Mouse (Mus musculus): Measurements from ENCODE around the gene P2ry6.

Gene P2ry6

DNA sequence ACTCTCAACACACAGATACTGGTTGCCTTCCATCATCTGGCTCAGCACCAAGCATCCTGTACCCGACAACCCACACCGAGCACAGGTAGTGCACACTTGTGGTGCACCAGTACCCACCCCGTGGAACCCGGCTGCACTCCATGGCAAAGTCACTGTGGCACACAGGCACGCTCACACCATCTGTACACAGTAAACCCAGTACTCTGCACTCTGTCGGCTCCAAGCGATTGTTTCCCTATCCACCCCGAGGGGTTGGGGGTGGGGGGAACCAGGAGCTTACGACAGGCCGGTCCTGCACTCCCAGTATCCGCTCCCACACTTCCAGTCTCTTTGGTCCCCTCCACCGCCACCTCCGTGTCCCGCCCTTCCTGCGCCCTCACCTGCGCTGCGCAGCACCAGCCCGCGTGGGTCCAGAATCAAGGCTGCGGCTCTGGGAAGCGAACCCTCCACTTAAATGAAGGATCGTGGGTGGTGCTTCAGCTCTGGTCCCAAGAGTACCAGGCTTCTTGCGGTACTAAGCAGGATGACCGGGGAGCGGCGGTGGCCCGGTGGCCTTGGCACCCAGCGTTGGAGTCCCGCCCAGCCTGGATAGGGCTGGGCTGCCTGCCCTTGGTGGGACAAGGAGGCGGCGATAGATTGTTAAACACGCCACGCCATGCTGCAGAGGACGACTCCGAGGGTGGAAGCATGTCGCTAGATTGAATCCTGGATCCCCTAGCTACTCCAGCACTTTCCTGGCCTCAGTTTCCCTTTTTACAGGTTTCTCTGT, at the start of gene P2ry6:
Gene P2ry6, minus strand, starts transcription at position 515 of the 769 bp plus-strand sequence.
- DNase-seq, result no peak

DNA sequence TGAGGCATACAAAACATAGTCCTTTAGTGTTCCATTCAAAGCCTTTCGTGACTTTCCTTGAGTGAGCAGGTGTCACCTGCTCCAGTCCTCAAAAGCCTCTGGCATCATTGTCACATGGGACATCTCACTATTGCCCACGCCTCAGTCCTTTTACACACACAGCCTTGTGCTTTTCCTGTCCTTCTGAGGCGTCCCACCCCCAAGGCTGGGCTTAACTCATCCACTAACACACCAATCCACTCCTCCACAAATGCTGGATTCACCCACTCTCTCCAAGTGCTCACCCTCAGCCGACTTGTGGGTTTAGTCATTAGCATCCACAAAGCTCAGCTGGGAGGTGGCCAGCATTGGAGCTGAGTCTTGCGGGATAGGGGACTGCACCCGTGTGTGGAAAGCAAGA, 43.0 kb upstream of the P2ry6 start:
- DNase-seq, result no peak

DNA sequence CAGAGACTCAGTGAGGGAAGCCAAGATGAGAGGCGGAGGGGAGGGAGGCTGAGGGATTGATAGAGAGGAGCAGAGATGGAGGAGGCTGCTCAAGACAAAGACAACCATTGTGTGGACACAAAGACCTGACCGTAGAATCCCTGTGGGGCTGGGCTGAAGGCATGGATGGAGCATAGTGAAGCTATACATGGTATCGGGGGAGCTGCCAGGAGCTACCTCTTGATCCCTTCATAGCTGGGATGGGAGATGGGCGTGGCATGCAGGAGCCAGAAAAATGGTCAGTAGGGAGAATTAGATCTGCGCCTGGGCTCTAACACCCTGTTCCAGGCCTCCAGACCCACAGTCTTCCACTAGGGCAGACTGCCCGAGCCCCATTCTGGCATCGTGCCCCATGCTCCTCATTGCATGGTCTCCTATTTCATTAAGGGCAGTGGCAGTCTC, 42.6 kb upstream of the P2ry6 start:
- DNase-seq, result no peak

DNA sequence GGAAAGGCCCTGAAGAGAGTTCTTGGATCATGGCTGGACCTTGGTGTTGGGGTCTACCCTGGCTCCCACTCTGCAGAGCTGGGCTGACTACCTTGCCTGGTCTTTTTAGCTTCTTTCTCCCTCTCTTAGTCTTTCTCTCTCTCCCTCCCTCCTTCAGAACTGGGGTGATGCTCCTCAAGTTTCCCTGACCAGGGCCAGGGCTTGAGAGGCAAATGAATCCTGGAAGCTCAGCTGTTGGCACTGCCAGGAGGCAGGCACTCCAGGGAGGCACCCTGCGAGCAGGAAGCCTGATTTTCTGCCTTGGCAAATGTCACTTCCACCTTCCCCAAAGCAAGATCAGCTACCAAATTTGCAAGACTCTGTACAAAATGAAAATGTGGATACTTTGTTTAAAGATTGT, 40.5 kb upstream of the P2ry6 start:
- DNase-seq, result no peak

DNA sequence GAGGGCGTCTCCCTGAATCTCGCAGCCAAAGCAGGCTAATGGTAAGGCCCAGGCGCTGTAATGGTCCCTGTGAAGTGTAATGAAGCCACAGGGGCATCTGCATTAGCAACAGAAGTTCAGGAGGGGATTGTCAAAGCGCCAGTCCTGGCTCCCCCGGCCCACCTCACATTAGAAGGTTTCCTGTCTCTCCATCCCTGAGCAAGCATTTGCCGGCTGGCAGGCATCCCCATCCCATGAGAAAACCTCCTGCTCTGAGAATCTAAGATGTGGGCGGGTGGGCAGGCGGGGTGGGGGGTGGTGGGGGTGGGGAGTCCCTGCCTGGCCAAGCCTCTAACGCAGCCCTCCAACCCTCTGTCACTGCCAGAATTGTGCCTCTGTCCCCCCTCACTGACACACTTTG, 39.6 kb upstream of the P2ry6 start:
- DNase-seq, result no peak

DNA sequence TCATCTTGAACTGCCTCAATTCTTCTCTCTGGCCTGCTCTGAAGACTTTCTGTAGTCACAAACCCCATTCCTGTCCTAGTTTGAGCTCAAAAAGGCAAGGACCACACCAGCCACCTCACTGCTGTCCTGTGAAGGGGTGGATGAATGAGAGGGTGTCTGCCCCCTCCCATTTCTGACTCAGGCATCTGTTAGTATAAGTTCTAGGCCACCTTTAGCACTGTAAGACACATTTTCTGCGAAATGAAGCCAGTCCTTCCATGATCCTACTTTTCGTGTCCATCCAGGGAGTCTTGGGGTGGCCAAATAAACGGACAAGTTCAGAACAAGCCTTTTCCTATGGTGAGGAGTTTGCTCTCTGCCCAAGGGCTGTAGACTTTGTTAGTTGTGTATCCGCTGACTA, 38.1 kb upstream of the P2ry6 start, which contains the start of gene P2ry2:
Gene P2ry2, minus strand, starts transcription at position 326 of the 400 bp plus-strand sequence.
- DNase-seq, result no peak

DNA sequence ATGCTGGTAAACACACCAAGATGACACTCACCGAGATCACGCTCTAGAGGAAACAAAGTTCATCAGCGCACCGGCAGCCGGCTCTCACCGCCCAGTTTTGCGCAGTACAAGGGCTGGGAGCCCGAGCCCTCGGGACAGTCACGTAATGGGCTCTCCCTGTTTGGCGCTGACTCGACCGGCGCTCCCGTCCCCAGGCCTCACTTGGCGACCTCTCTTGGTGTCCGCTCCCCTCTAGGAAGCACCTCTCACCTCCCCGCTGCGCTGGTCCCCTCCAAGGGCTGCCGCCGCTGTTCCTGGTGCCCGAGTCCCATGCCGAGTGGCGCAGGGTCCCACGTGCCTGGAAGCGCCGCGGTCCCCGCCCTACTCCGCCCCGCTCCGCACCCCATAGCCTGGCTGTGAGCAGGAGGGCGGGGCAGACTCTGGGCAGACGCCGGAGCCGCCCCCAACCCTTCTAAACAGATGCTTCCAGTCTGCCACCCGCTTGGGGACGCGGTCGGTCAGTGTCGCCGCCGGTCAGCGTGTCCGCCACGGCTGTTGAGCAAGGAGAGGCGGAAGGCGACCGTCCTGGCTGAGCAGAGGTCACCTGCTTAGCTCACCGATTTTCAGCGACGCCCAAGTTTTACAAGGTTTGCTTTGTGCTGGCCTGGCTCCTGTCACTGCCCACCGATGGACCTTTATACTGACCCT, 37.4 kb upstream of the P2ry6 start:
- DNase-seq, result peak; percentile 84 to 88

DNA sequence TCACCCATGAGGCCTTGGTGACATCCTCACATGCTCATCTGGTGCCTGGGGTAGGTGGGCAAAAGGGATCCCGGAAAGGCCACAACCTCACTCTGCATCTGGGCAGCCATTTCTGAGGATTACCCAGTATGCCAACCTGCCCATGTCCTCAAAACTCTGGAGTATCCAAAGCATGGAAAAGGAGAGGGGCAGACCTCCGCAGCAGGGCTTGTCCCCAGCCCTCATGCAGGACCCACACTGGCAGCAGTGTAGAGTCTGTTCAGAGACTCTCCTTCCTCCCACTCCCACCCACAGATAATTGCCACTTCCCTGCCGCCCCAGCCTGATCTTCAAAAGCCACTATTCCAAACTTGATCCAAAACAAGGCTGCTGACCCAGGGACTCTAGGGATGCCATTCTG, 36.3 kb upstream of the P2ry6 start:
- DNase-seq, result no peak

DNA sequence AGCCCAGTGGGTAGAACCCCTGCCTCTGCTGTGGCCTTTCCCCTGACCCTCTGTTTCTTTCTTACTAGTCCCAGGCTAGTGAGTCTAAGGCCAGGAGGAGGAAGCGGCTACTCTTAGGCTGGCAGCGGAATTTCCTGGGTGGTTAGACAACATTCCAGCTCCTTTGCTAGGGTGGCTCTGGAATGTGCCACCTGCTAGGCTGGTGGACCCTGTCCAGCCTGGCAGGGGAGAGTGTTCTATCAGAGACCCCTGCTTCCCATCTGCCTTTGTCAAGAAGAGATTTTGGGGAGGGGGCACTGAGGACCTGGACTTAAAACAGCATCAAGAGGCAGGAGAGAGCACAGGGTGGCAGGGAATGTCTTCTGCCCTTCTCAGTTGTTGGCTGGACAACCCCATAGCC, 31.8 kb upstream of the P2ry6 start:
- DNase-seq, result peak; percentile 55 to 65

DNA sequence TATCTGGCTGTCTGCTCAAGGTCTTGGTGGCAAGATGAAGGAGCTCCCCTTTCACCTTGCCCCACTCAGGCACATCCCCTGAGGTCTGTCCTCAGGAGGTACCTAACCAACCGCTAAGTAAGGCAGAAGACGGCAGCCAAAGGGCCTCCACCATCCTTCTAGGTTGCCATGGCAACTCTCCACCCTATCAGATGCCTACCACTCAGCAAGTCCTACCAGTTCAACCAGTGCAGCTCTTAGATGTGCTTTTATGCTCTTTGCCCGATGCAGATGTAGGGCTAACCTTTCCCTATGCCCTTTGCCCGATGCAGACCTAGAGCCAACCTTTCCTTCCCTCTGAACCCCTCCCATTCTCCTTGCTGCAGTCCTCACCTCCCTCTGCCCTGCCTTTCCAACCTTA, 30.7 kb upstream of the P2ry6 start:
- no peak for DNase-seq

DNA sequence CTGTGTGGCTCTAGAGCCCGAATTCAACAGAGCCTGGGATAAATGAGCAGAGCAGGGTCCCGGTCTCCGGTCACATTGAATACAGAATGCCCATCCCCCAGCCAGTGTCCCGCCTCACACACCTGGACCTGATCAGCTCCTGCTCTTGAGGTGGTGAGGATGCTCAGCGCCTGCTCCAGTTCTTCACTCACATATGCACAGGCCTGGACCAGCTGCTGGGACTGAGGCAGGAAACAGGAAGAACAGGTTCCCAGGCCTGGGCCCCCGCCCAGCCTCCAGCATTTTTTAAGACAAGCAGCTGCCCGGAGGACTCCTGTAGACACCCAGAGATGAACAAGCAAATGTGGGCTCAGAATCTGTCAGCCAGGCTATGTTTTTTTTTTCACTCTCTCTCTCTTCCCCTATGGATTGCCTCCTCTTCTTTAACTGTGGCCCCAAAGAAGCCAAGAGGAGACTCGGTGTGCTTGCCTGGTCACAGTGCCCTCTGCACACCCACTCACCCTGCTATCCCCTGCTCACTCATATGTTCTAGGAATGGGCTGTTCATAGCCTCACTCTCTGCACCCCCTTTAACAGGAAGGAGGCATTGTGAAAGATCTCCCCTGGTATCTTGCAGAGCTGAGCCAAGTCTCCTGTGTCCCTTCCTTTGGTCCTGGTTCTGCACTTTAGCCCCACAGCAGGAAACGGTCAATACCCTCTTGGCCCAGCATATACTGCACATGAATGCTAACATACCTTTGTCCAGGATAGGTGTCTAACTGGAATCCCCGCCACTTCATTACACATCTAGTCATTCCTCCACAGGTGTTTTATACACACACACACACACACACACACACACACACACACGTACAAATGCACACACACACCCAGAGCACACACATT, 29.2 kb upstream of the P2ry6 start:
- peak; percentile 27 to 53 for DNase-seq

DNA sequence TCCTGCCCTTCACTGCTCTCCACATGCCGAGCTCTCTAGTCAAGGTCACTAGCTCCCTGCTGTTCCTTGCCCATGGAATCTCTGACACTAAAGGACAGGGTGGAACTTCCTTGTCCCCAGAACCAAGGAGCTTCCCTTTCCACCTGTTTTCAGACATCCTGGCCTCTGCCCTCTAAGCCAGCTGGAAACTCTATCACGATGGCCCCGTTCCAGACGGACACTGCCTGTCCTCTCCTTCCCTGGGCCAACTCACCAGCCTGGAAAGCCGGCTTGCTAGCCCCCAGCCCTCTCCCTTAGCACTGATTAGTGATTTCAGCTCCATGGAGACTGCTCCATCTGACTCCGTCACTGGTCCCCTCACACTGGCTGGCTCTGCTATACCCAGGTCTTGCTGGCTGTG, 27.8 kb upstream of the P2ry6 start:
- DNase-seq, result no peak

DNA sequence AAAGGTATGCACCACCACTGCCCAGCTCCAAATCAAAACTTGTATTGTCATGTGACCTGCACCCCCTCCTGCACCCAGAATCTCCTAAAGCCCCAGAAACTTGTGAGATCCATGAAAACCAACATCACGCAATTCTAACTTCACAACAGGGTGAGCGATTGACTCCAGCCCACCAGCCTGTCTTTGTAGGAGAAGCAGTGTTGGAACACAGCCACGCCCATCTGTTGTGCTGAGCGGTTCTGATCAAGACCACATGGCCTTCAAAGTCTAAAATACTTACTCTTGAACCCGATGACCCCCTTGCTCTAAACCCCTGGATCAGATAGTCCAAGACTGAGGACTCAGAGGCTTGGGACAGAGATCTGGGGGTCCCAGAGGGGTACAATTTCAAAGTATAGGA, 25.2 kb upstream of the P2ry6 start:
- no peak for DNase-seq

DNA sequence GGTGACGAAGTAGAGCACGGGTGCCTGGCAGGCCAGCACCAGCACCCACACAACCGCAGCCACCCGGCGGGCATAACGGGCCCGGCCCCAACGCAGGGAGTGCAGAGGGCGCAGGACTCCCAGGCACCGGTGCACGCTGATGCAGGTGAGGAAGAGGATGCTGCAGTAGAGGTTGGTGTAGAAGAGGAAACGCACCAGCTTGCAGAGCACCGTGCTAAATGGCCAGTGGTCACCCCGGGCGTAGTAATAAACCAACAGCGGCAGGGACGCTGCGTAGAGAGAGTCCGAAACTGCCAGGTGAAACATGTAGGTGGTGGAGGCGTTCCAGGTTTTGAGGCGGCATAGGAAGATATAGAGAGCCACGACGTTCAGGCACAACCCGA, 24.1 kb upstream of the P2ry6 start:
- no peak for DNase-seq

DNA sequence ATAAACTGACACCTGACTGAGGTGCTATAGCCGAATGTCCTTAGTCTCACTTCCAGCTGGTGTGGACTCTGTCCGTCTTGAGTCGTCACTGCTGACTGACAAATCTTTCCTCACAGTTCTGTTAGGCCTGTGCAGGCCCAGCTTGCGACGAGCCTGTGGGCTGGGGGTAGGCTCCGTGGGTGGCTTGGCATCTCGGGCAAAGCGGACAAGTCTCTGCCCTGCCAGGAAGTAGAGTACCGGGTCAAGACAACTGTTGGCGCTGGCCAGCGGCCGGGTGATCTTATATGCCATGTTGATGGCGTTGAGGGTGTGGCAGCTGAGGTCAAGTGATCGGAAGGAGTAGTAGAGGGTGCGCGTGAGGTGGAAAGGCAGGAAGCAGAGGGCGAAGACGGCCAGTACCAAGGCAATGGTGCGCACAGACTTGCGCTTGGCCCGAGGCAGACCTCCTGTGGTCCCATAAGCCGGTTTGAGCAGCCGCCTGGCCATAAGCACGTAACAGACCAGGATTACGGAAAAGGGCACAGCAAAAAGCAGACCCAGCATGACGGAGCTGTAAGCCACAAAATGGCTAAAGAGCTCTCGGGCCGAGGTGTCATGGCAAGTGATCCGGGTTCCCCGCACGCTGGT, 23.6 kb upstream of the P2ry6 start:
- DNase-seq, result no peak

DNA sequence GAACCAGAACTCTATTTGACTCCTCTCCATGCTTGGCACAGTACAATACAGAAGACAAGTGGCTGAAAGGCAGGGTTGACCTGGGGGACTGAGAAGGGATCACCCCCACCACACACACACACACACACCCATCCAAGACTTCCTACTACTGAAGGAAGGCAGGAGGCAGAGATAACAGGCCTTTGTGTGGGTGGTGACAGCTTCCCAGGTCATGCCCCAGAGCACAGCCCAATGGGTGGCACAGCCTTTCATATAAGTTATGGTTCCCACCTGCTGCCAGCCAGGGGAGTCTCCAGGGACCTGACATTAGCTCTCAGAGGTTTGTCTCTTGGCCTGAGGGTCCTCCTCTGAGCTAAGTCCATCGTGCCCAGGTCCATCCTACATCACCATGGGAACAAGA, 22.8 kb upstream of the P2ry6 start:
- no peak for DNase-seq

DNA sequence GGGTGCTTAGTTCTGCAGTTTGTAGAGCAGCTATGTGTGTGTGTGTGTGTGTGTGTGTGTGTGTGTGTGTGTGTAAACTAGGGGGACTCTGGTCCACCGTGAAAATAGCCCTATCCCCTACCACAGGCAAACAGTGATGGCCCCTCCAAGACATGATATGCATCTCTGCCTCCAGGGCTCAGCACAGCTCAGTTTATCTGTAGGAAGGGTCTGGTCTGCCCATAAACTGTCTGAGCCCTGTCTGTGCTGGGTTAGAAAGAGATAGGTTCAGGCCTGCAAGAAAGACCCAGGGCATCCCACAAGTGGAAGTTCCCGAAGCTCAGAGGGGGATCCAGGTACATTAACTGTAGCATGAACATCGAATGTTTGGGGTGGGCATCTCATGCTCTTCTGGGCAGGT, 21.5 kb upstream of the P2ry6 start:
- no peak for DNase-seq

DNA sequence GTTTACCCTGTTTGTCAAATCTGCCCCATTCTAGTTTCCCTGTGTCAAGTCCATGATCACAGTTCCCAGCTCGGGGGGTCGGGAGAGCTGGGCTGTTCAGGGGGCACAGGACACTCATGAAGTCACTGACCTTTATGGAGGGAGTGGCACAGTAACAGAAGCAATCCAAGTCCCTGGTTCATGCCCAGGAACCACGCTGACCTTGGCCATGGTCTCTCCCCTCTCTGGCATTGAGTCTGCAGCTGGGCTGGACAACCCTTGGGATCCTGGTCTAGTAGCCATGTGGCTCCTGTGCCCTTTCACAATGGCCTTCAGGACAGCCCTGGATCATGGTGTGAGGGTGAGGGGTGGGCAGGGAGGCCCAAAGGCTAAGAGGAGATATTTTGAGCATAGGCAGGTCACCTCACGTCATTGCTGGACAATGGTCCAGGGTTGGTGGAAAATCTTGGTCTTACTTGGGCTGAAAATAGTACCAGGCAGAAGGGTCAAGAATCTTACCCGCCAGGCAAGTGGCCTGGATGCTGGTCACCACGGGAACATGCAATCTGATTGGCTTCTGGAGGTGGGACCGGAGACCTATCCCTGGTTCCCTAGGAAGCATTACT, 20.9 kb upstream of the P2ry6 start:
- no peak for DNase-seq

DNA sequence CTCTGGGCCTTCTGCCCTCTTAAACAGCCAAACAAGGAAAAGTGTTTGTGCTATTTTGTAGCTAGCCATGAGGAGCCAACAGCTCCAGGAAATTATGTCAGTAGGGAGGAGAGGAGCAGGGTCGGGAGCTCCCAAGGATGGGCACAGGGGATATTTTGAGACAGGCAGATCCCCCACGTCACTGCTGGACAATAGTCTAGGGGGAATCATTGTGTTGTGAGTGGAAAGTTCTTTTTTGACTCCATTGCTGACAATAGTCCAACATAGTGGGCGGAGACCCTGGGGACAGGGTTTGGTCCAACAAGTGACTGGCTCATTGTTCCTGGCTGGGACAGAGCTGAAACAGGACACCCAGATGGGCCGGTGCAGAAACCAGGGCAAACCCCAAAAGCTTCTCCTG, 18.7 kb upstream of the P2ry6 start:
- peak; percentile 37 to 57 for DNase-seq

DNA sequence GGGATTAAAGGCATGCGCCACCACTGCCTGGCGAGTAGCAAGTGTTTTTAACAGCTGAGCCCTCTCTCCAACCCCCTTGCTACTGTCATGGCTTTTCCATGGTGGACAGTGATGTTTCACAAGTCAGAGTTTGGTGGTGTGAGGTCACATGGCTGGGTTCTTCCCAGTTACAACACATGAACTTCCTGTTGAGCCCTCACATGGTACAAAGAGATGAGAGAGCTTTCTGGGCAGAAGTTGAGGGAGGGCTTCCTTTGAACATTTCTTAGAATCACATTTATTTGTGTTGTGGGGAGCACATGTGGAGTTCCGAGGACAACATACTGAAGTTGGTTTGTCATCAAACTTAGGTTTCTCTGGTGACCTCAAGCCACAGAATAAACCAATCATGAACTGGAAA, 17.5 kb upstream of the P2ry6 start:
- DNase-seq, result peak; percentile 28 to 30

DNA sequence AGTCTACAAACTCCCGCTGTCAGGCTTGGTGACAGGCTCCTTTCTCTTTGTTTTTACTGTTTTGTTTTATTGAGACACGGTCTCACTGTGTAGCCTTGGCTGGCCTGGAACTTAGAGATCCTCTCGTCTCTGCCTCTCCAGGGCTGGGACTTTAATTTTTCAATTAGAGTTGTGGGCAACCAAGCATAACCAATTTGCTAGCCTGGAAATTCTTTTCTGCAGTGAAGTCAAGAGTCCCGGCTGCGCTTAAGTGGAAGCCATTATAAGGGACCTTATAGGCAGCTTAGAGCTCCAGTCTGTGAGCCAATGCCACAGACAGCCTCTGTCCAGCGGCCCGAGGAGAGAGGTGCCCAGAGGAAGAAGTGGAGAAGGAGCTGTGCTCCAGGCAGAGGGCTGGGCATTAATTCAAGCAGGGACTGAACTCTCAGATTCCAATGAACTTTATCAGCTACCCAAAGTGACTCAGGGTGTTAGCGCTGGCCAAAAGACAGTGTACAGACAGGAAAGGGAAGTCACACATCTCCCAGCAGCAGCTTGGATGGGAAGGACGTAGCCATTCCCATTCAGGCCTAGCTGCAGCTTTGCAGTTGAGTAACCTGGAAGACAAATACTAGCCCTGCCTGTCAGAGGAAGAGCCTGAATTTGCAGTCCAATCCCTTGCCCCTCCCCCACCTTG, 16.3 kb upstream of the P2ry6 start:
- DNase-seq, result peak; percentile 53 to 57

DNA sequence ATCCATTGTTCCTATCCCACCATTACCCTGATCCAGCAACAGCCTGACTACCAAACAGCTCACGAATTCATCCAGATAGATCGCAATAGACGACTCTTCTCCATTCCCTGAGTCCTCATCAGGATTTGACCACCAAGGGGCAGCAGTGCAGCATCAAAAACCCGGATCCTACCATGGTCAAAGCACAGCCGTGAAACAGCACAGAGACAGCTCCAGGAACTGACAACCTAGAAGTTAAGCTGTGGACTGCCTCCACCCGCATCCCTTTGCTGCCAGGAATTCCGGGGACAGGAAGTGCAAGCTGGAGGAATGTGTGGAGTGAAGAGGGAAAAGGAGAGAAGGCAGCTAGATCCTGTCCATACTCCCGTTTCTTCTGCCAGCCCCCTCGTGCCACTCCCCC, 13.6 kb upstream of the P2ry6 start:
- DNase-seq, result peak; percentile 82 to 84

All from lung, adult 18-20 months (tissue).